Mouse (Mus musculus) layer of hippocampus, adult 2 months (tissue): ENCODE results near the gene 7530416G11Rik. TPM values are rescaled to one million over a fixed set of nuclear protein-coding genes. Genes with fewer than 3 reads are reported as not detected.
A peak's percentile ranks its signal among the peaks of the same experiment; 100 is the strongest.

Experiments used
- DNase-seq, 2 experiments: peaks; one replicate each; pipeline ENCODE4 v3.0.0; 2022; ENCODE audit warnings: low spot score in 2 of 2
- H3K27ac ChIP-seq: fragments of 200-600 bp; 2 replicates; pipeline ENCODE4 v1.8.1; 2022
- H3K4me3 ChIP-seq: fragments of 200-600 bp; 2 replicates; pipeline ENCODE4 v1.8.1; 2022; ENCODE audit warnings: mild to moderate bottlenecking
- CTCF ChIP-seq: fragments of 200-600 bp; conservative IDR thresholded peaks from 2 replicates; pipeline ENCODE4 v1.8.1; 2022; ENCODE audit warnings: antibody characterized with exemption, mild to moderate bottlenecking, moderate library complexity
- total RNA-seq, 2 experiments: library from RNA; stranded (reverse); gene quantifications; 2 replicates each; pipeline ENCODE4 v1.2.3; 2021

7530416G11Rik gene
- total RNA-seq, 2 experiments from 2014 or later, result not detected

DNA sequence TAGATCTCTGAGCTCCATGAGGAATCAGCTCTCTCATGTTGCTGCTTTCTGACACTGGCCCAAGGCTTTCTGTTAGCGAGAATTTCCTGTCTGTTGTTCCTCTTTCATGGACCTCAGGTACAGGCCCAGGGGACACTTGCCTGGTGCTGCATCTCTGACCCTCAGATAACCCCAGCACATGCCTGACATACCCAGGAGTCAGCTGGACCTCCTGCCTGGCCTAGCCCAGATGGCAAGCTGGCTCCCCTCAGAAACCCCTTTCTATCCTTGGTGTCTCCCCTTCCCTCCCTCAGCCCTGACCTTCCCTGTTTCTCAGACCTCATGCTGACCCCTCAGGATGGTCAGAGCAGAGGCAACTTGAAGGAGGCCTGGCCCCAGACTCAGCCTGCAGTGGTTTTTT is 3.7 kb upstream of the 7530416G11Rik start:
- TF ChIP-seq CTCF, result no peak
- DNase-seq, result no peak
- Histone ChIP-seq H3K27ac (no peak overlapping the region), H3K4me3 (no peak overlapping the region)

DNA sequence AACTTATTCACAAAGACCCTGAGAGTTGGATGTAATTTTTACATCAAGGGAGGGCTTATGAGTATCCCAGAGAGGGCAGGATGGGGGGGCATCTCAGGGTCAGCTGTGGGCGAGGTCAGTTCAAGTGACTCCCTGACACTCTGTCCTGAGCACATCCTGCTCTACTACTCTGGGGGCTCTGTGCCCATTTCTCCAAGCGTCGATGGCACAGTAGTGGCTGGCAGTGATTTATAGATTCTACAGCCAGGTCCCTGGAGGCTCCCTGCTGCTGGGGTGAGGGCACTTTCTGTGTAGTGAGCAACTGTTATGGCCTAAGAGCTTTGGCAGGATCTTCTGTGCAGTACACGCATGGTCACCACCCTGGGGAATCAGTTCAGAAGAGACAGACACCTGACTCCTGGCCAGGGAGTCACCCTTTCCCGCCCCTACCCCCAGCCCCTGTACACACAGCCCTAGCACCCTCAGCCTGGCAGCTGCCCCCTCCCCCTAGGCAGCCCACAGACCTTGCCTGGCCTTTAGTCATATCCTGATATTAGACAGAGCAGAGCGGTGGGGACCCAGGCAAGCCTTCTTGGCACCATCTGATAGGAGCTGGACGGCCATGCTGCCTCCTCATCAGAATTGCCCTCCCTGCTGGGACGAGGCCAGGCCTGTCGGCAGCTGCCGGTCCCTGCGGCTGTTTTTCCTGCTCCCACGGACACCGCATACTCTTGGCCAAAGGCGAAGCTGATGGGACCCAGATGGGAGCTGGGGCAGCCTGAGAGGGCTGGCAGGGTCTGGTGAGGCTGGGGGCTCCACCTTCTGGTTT is 2.3 kb upstream of the 7530416G11Rik start:
- DNase-seq, result no peak
- Histone ChIP-seq H3K4me3 (no peak overlapping the region; the same call in 1 of the 2 replicates), H3K27ac (no peak overlapping the region)
- TF ChIP-seq CTCF, result peak; percentile 29; the same call in 1 of the 2 replicates

DNA sequence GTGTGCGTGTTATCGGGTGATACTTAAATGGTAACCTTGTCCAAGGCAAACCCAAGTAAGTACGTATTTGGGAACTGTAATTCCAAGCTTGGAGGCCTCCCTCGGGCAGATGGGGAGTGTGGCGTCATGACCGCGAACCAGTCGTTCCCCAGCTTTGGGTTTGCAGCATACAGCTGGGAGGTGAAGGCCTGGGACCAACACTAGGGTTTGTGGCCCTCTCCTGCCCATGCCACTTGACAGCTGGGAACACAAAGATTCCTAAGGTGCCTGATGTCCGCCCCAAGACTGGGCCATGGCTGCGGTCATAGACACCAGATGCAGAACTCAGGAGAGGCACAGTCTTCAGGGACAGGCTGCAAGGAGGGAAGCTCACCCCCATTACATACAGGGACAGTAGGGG is 2.8 kb downstream of the 7530416G11Rik start:
- TF ChIP-seq CTCF, result no peak
- Histone ChIP-seq H3K4me3 (no peak overlapping the region), H3K27ac (no peak overlapping the region)
- DNase-seq, result no peak

DNA sequence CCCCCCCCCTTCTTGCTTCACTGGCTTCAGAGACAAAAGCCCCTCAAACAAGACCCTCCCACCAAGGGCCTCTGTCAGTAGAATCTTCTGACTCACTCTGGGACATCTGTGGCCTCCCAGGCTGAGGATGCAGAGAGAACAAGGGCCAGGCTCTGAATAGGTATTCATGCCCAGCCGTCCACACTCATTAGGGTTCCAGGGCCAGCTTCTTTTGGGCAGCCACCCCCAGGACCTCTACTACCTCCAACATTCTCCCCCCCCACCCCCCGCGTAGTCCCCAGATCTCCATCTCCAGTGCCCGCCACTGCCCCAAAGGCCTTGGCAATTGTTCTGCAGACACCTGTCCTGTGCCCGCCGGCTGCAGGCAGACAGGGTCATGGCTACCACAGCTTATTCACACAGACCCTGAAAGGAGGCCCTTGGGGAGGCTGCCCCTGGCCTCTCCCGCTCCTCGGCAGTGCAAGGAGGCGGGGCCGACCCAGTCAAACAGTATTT is 5.0 kb downstream of the 7530416G11Rik start:
- TF ChIP-seq CTCF, result no peak
- no peak for DNase-seq
- no peak overlapping the region for H3K4me3 ChIP-seq
- no peak overlapping the region for H3K27ac ChIP-seq

DNA sequence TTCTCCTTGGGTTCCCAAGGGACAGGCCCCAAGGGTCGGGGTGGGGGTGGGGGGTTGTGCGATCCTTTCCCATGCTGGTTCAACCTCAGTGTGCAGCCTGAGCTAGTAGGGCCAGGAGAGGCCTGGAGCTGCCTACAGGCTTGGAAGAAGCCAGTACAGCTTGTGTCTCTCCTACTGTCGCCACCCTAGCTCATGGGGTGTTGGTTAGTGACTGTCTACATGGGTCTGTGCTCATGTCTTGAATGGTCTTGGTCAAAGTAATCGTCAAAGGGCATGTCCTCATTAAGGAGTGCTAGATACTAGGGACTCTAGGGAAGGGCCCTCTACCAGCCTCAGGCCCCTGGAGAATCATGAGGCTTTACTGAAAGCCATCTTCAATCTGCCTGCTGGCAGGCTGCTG is 5.5 kb downstream of the 7530416G11Rik start:
- DNase-seq, result no peak
- no peak overlapping the region for H3K27ac ChIP-seq

DNA sequence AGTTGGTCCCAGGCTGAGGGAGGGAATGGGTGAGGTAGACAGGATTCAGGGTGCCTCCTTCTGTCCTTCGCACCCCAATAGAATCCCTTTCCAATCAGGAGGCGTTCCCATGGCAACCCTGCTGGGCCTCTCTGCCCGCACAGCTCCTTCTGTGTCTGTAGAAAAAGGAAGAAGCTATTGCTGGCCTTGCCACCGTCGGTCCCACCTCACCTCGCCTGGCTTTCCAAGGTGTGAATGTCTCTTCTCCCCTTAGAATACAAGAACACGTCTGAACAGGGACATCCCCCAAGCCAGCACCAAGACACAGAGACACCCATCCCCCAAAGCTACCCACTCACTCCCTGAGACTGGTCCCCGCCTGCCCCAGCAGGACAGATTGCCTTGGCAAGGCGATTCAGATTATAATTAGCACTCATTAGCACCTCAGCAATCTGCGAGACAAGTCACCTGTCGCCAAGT is 8.8 kb downstream of the 7530416G11Rik start:
- TF ChIP-seq CTCF, result no peak
- Histone ChIP-seq H3K4me3 (no peak overlapping the region), H3K27ac (peak overlapping the region; percentile 80)
- peak; percentile 73 to 84 for DNase-seq

More for the DNA sequence above, 5.5 kb downstream of the 7530416G11Rik start:
- TF ChIP-seq CTCF, result no peak
- H3K4me3 ChIP-seq, result no peak overlapping the region

DNA sequence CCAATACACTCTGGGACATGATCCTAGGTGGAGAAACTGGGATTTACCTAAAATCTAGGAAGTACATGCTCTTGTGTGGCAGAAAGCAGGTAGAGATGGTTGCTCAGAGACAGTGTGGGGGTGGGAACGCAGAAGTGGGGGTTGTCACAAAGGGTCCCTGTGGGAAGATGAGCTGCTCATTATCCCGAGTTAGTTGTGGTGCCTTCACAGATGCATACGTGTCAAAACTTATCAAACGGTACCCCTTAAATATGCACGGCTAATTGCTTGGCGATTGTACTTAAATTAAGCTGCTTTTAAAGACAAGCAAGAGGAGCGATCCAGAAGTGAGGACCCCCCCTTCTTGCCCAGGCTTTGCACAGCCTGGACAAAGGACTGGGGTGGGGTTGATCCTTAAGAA is 13.3 kb downstream of the 7530416G11Rik start:
- no peak for TF ChIP-seq CTCF
- Histone ChIP-seq H3K27ac (no peak overlapping the region), H3K4me3 (no peak overlapping the region)
- no peak for DNase-seq

DNA sequence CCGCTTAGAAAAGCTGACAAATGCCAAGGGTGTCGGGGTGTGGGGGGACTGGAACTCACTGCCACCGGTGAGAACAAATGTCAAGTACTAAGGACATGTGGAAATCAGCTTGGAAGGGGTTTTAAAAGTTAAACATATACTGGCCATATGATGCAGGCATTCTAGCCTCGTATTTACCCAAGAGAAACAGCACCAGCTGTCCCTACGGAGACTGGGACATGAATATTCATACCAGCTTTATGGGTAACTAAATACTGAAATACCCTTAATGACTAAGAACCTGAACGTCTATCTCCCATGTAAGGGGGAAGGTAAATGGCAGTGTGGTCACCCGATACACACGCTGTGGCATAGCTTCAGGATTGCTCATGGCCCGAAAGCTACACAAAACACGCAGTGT is 14.1 kb downstream of the 7530416G11Rik start:
- DNase-seq, result no peak
- no peak for TF ChIP-seq CTCF
- Histone ChIP-seq H3K27ac (no peak overlapping the region), H3K4me3 (no peak overlapping the region)

DNA sequence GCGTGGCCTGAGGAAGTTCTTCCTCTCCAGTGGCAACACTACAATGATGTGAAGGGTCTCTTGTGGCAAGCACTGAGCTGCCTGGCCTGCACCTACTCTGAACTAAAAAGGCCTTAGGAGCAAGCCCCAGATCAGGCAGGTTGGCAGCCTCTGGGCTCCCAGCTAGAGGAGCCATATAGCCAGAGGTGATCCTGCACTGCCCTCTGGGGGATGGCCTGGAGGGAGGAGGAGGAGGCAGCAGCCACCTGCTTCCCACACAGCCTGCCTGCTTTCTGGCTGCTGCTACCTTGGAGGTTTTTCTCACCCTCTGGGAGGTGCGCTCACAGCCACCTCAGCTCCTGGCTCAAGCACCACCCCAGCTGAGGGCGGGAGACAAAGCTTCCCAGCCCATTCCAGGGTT is 22.4 kb downstream of the 7530416G11Rik start:
- peak; percentile 44 for TF ChIP-seq CTCF
- Histone ChIP-seq H3K4me3 (no peak overlapping the region), H3K27ac (no peak overlapping the region)
- no peak for DNase-seq

DNA sequence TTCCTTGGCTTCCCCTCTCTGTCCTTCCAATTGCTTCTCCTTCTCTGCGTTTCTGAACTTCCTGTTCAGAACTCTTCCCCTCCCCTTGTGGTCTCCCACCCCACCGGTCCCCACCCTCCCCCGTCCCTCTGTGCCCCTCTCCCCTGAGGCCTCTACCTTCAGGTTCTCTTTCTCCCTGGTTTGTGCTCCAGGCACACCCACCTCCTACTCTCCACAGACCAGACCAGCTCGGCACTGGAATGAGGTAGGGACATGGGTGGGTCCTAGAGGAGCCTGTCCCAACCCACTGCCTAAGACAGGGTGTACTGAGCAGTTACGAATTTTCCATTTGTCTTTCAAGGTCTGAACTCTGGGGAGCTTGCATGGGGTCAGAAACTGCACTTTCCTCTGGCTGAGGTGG is 23.1 kb downstream of the 7530416G11Rik start:
- H3K27ac ChIP-seq, result no peak overlapping the region
- no peak for TF ChIP-seq CTCF
- H3K4me3 ChIP-seq, result no peak overlapping the region
- no peak for DNase-seq

DNA sequence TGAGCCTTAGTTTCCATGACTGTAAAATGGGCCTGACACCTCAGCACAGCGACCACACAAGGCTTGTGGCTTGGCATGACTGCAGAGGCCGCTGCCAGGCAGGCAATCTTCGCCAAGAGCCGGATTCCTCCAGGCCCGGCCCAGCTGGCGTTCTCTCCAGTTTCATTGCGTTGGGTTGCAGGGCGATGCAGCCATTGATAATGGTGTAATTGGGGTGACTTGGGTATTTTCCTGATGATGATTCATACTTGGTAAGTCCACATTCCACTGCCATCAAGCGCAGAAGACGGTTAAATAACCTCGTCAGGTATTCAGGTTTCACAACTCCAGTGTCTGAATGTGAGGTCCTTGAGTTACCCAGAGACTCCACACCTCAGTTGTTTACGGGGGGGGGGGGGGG is 23.7 kb downstream of the 7530416G11Rik start:
- TF ChIP-seq CTCF, result peak; percentile 19
- H3K4me3 ChIP-seq, result no peak overlapping the region
- peak in 1 of 2 experiments; percentile 40 for DNase-seq
- no peak overlapping the region for H3K27ac ChIP-seq

DNA sequence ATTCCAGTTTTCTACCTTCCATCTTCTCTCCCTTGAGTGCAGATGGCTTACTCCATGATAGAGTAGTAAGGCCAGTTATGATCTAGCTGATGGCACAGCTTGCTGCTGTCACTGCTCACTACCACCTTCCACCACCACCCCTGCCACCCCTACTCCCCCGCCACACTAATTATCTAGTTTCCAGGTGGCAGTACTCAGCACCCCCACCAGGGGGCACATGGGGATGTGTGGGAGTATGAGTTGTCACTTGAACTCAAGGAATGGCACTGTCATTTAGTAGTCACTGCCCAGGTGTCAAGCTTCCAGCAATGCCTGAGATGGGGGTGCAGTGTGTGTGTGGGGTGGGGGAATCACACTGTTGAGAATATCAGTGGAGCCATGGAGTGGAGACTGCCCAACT is 25.4 kb downstream of the 7530416G11Rik start:
- TF ChIP-seq CTCF, result peak; percentile 84
- H3K4me3 ChIP-seq, result no peak overlapping the region
- peak in 1 of 2 experiments; percentile 62 for DNase-seq
- no peak overlapping the region for H3K27ac ChIP-seq

DNA sequence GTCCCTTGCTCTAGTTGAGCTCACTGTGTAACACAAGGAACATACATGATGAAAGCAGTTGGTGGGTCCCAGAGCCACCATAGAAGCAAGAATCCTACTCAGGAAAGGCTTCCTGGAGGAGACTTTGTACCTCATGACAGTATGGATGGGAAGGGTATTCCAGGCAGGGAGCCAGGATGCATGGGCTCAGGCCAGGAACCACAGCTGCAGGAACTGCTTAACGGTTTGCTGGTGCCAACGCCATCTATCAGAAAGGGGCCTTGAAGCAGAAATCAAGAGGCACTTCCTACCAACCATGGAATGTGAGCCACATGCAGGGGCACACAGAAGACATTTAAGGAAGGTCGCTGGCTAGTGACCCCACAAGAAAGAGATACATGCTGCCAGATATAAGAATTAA is 28.3 kb downstream of the 7530416G11Rik start:
- Histone ChIP-seq H3K4me3 (no peak overlapping the region), H3K27ac (no peak overlapping the region)
- TF ChIP-seq CTCF, result no peak
- DNase-seq, result no peak

DNA sequence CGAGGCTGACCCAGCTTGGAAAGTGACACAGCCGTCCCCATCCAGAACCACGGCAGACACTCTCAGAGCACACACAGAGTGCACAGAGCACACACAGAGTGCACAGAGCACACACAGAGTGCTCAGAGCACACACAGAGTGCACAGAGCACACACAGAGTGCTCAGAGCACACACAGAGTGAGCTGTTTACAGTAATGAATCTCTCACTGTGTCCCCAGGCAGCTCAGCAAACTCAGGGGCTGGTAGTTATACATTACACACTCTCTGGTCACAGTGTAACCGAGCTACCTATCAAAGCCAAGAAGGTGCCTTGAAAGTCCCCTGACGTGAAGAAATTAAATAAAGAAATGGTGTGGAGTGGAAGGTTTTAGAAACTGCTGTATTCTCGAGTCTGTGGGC is 33.6 kb downstream of the 7530416G11Rik start:
- no peak for TF ChIP-seq CTCF
- no peak for DNase-seq
- H3K27ac ChIP-seq, result no peak overlapping the region
- no peak overlapping the region for H3K4me3 ChIP-seq
